In the genomic region with DNA sequence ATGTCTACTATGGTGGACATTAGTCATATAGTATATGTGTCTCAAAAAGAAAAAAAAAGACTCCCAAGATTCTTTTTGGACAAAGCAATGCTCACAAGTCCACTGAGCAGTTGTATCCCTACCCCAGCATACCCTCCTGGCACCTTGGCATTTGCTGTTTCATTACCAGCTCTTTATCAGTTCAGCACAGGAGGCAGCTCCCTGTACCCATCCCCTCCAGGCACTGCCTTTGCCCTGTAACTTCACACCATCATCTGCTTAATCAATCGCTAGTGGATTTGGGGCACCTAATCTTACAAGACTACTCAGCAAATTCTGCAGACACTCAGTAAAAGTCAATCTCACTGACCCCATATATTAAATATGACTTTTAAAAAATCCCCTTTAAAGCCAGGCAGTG, we compare ENCODE assay signal across 21 mouse cellular contexts. TPM values are rescaled to one million over a fixed set of nuclear protein-coding genes. Genes with fewer than 3 reads are reported as not detected.
DNase-seq lines count a peak whose midpoint lies in the region; ATAC-seq lines count a peak whose summit lies in the region.
"Had no signal": no experiment of that assay in that cellular context is flagged by ENCODE, and none has a peak within 500 bp of the region (broad histone marks: within the 10 kb centered on the region; RNA-seq: fewer than 3 reads in every experiment).

No protein-coding gene starts in this region.

- peak overlapping the region; percentile 40 for H3K9ac ChIP-seq in liver, embryonic 12.5 days
- no peak overlapping the region for H3K9ac ChIP-seq in kidney, embryonic 16.5 days (replicated peaks; ENCODE audit: low read length)
- H3K9ac ChIP-seq: embryonic facial prominence, embryonic 15.5 days; heart, embryonic 13.5 days; hindbrain, embryonic 15.5 days; midbrain, embryonic 15.5 days had no signal

- DNase-seq in c-Kit-positive CD71-positive TER-119-positive erythroid progenitor cells, embryonic 14.5 days (ENCODE audit: low spot score) = peak; percentile 67
- no peak for DNase-seq in kidney, adult 18-20 months
- no peak for DNase-seq in left cerebral cortex, adult 18-20 months (ENCODE audit: low spot score in 2 of 2)
- DNase-seq: B cell, adult 2 months; cerebellum, adult 2 months; heart, postnatal 36 days; kidney, adult 9 months; layer of hippocampus, postnatal 36 days; lung, postnatal 36 days; right cerebral cortex, adult 18-20 months; thymus, postnatal 36 days had no signal

- ATAC-seq in megakaryocyte, adult 5-6 weeks (ENCODE audit: poor library complexity, severe bottlenecking) = no peak
- peak; percentile 98 for ATAC-seq in liver, embryonic 12.5 days
- peak; percentile 93 for ATAC-seq in megakaryocyte-erythroid progenitor cell, adult 5-6 weeks (replicated peaks; ENCODE audit: low FRiP score, low TSS enrichment, poor library complexity, severe bottlenecking)
- ATAC-seq in kidney, embryonic 16.5 days (ENCODE audit: low FRiP score, low TSS enrichment) = no peak
- ATAC-seq: forebrain, embryonic 14.5 days; midbrain, embryonic 15.5 days had no signal

- H3K9me3 ChIP-seq in megakaryocyte, embryonic 14.5 days = no peaks in the 10 kb centered on the region
- H3K9me3 ChIP-seq in liver, embryonic 12.5 days (replicated peaks) = no peaks in the 10 kb centered on the region
- no peaks in the 10 kb centered on the region for H3K9me3 ChIP-seq in kidney, embryonic 16.5 days (ENCODE audit: low read length)
- H3K9me3 ChIP-seq: embryonic facial prominence, embryonic 15.5 days; heart, embryonic 13.5 days; hindbrain, embryonic 15.5 days; midbrain, embryonic 15.5 days had no signal

- H3K36me3 ChIP-seq in megakaryocyte, embryonic 14.5 days (replicated peaks; ENCODE audit: low read length) = peaks cover 67% of the 10 kb centered on the region
- no peaks in the 10 kb centered on the region for H3K36me3 ChIP-seq in liver, embryonic 12.5 days
- no peaks in the 10 kb centered on the region for H3K36me3 ChIP-seq in kidney, embryonic 16.5 days (ENCODE audit: insufficient read depth, low read length)
- H3K36me3 ChIP-seq: embryonic facial prominence, embryonic 15.5 days; heart, embryonic 13.5 days; hindbrain, embryonic 15.5 days; midbrain, embryonic 15.5 days had no signal

- WGBS in liver, embryonic 12.5 days (ENCODE audit: insufficient replicate concordance) = 33% methylated on average over 1 of the region's 1 CpGs
- 93% methylated on average over 1 of the region's 1 CpGs for WGBS in kidney, embryonic 16.5 days

- H3K27me3 ChIP-seq in megakaryocyte, embryonic 14.5 days (replicated peaks) = no peaks in the 10 kb centered on the region
- H3K27me3 ChIP-seq in liver, embryonic 12.5 days (replicated peaks) = no peaks in the 10 kb centered on the region
- H3K27me3 ChIP-seq in kidney, embryonic 16.5 days (ENCODE audit: insufficient read depth, low read length) = no peaks in the 10 kb centered on the region
- H3K27me3 ChIP-seq: embryonic facial prominence, embryonic 15.5 days; heart, embryonic 13.5 days; hindbrain, embryonic 15.5 days; midbrain, embryonic 15.5 days had no signal

- H3K4me1 ChIP-seq in megakaryocyte, embryonic 14.5 days = peaks cover 93% of the 10 kb centered on the region
- H3K4me1 ChIP-seq in liver, embryonic 12.5 days = peaks cover 70% of the 10 kb centered on the region
- H3K4me1 ChIP-seq in kidney, embryonic 16.5 days (ENCODE audit: insufficient read depth, low read length) = 0 out of 2 replicates have a peak, but pooled peaks cover 2% of the 10 kb centered on the region
- H3K4me1 ChIP-seq: embryonic facial prominence, embryonic 15.5 days; hindbrain, embryonic 15.5 days; midbrain, embryonic 15.5 days had no signal

- H3K4me2 ChIP-seq in liver, embryonic 12.5 days = peak overlapping the region; percentile 46
- no peak overlapping the region for H3K4me2 ChIP-seq in kidney, embryonic 16.5 days (replicated peaks; ENCODE audit: low read depth, low read length)
- H3K4me2 ChIP-seq: embryonic facial prominence, embryonic 15.5 days; heart, embryonic 13.5 days; hindbrain, embryonic 15.5 days; midbrain, embryonic 15.5 days had no signal

- peak overlapping the region; percentile 76 for H3K4me3 ChIP-seq in megakaryocyte, embryonic 14.5 days (replicated peaks)
- no peak overlapping the region for H3K4me3 ChIP-seq in liver, embryonic 12.5 days
- H3K4me3 ChIP-seq in kidney, embryonic 16.5 days (ENCODE audit: low read length) = no peak overlapping the region
- H3K4me3 ChIP-seq: embryonic facial prominence, embryonic 15.5 days; heart, embryonic 13.5 days; hindbrain, embryonic 15.5 days; midbrain, embryonic 15.5 days had no signal

- peak overlapping the region; percentile 86 for H3K27ac ChIP-seq in liver, embryonic 12.5 days
- H3K27ac ChIP-seq in kidney, embryonic 16.5 days (ENCODE audit: low read length) = no peak overlapping the region
- H3K27ac ChIP-seq: embryonic facial prominence, embryonic 15.5 days; hindbrain, embryonic 15.5 days; midbrain, embryonic 15.5 days had no signal

RNA-seq across cellular contexts. Expression of a gene that starts 32.1 kb away (rescaled TPM):
- polyA plus RNA-seq in megakaryocyte, embryonic 14.5 days (2012; ENCODE audit: insufficient read depth, low replicate concordance) = 3.7 and 6.1 TPM in 2 replicates
- total RNA-seq in megakaryocyte, adult 5-6 weeks (2015) = 38.6 and 47.9 TPM in 2 replicates
- total RNA-seq in megakaryocyte, adult 5-6 weeks (2017) = 29.9 and 33.5 TPM in 2 replicates
- 3.9 and 4.4 TPM in 2 replicates for polyA plus RNA-seq in liver, embryonic 12.5 days (2016; fragmentation: Nextera tagmentation; extraction: Ambion mirVana)
- total RNA-seq in megakaryocyte-erythroid progenitor cell, adult 5-6 weeks (2014; fragmentation: Nextera tagmentation) = 60.9 and 112 TPM in 2 replicates
- total RNA-seq in megakaryocyte-erythroid progenitor cell, adult 5-6 weeks (2017) = 46.9 and 67.8 TPM in 2 replicates
- 10 to 100 TPM; 47.5 to 56.2 TPM for total RNA-seq in left cerebral cortex, adult 18-20 months (2021)
- 0.95 and 1.1 TPM in 2 replicates for polyA plus RNA-seq in kidney, embryonic 16.5 days (2015; fragmentation: Nextera tagmentation; extraction: Ambion mirVana)

Comparison
In these comparisons a context has a peak if more than half of its experiments do, and no peak if none do; other contexts are left out.
1. ATAC-seq: peak in liver, embryonic 12.5 days (single experiment) and megakaryocyte-erythroid progenitor cell, adult 5-6 weeks (single experiment); none in megakaryocyte, adult 5-6 weeks (single experiment) and kidney, embryonic 16.5 days (single experiment).